Mouse (Mus musculus) heart, postnatal 0 days (tissue): ENCODE data around the gene 4921511C20Rik.

Experiments
- CTCF ChIP-seq: IDR thresholded peaks from 2 replicates; pipeline ENCODE4 v1.5.1; 2016; ENCODE audit warnings: antibody characterized with exemption, control low read depth, low read depth
- EP300 ChIP-seq: IDR thresholded peaks from 2 replicates; pipeline ENCODE4 v1.6.1; 2016; ENCODE audit warnings: antibody characterized with exemption, low read depth

- TF ChIP-seq CTCF (no peak), EP300 (no peak)
Measured at GRCm38 (mm10) chrX:127393993-127394392, at the start of gene 4921511C20Rik.
